11 mouse cellular contexts compared by ENCODE assay signal in the genomic region with DNA sequence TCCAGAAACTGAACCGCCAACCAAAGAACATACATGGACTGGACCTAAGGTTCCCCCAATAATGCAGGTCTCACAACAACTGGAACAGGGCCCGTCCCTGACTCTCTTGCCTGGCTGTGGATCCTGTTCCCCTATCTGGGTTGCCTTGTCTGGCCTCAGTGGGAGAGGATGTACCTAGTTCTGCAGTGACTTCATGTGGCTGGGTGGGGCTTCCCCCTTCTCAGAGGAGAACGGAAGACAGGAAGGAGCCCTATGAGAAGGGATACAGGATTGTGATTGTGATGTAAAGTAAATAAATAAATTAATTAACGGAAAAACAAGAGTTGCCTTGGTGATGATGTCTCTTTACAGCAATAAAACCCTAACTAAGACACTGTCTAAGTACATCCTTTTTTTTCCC.
"Had no signal": no experiment of that assay in that cellular context is flagged by ENCODE, and none has a peak within 500 bp of the region (broad histone marks: within the 10 kb centered on the region; RNA-seq: fewer than 3 reads in every experiment).

No protein-coding gene starts in this region.

- DNase-seq: kidney, postnatal 36 days; layer of hippocampus, adult 9-11 months; layer of hippocampus, postnatal 36 days; liver; liver, embryonic 13.5 days; liver, postnatal 0 days; thymus, postnatal 4 days had no signal

- H3K36me3 ChIP-seq: limb, embryonic 12.5 days; liver, embryonic 13.5 days; lung, embryonic 15.5 days; midbrain, embryonic 13.5 days had no signal

- H3K27ac ChIP-seq: limb, embryonic 12.5 days; liver, embryonic 13.5 days; lung, embryonic 15.5 days; midbrain, embryonic 13.5 days; stomach, postnatal 0 days had no signal

- H3K4me1 ChIP-seq: limb, embryonic 12.5 days; liver, embryonic 13.5 days; lung, embryonic 15.5 days; midbrain, embryonic 13.5 days had no signal

- H3K4me3 ChIP-seq: limb, embryonic 12.5 days; liver, embryonic 13.5 days; lung, embryonic 15.5 days; midbrain, embryonic 13.5 days had no signal

- H3K9me3 ChIP-seq: limb, embryonic 12.5 days; liver, embryonic 13.5 days; lung, embryonic 15.5 days; midbrain, embryonic 13.5 days had no signal

- H3K27me3 ChIP-seq: limb, embryonic 12.5 days; liver, embryonic 13.5 days; lung, embryonic 15.5 days; midbrain, embryonic 13.5 days had no signal
